Mouse (Mus musculus) liver, embryonic 11.5 days (tissue): ENCODE results near the gene Chuk. TPM values are rescaled to one million over a fixed set of nuclear protein-coding genes. Genes with fewer than 3 reads are reported as not detected.
"Not testable (repeated sequence)": the region's sequence is repeated elsewhere in the genome, so short reads cannot be mapped to it uniquely, and the experiment has no call there.

Experiments used
- ATAC-seq: fragments of 200-750 bp; cut with Nextera tagmentation; replicated peaks from 2 replicates; pipeline ENCODE4 v1.8.0; 2017; ENCODE audit warnings: moderate number of reproducible peaks, mild to moderate bottlenecking, moderate TSS enrichment, moderate library complexity; ENCODE audit not compliant: low FRiP score
- DNase-seq: peaks from one replicate; pipeline ENCODE4 v3.0.0-alpha.2; 2017; ENCODE audit warnings: low spot score
- H3K27ac ChIP-seq: fragments of 300-500 bp; sonication (generic); 2 replicates; pipeline ENCODE4 v1.5.1; 2014; ENCODE audit warnings: mild to moderate bottlenecking, low read depth, low read length, control low read depth
- H3K27me3 ChIP-seq: fragments of 300-500 bp; sonication (generic); replicated peaks from 2 replicates; pipeline ENCODE4 v1.6.1; 2014; ENCODE audit warnings: low read length, mixed read lengths; ENCODE audit not compliant: control insufficient read depth, insufficient read depth
- H3K36me3 ChIP-seq: fragments of 300-500 bp; sonication (generic); 2 replicates; pipeline ENCODE4 v1.6.1; 2014; ENCODE audit warnings: mild to moderate bottlenecking, low read length, moderate library complexity, mixed read lengths; ENCODE audit not compliant: control insufficient read depth, insufficient read depth
- H3K4me1 ChIP-seq: fragments of 300-500 bp; sonication (generic); replicated peaks from 2 replicates; pipeline ENCODE4 v1.6.1; 2014; ENCODE audit warnings: low read length, mixed read lengths; ENCODE audit not compliant: control insufficient read depth, insufficient read depth
- H3K4me2 ChIP-seq: fragments of 300-500 bp; sonication (generic); 2 replicates; pipeline ENCODE4 v1.6.1; 2014; ENCODE audit warnings: mild to moderate bottlenecking, control low read depth, moderate library complexity
- H3K4me3 ChIP-seq: fragments of 300-500 bp; sonication (generic); 2 replicates; pipeline ENCODE4 v1.5.1; 2014; ENCODE audit warnings: low read depth, low read length, control low read depth
- H3K9ac ChIP-seq: fragments of 300-500 bp; sonication (generic); 2 replicates; pipeline ENCODE4 v1.6.1; 2014; ENCODE audit warnings: low read depth, low read length, control low read depth
- H3K9me3 ChIP-seq: fragments of 300-500 bp; sonication (generic); 2 replicates; pipeline ENCODE4 v1.6.1; 2016; ENCODE audit warnings: low read length, inconsistent platforms, mixed read lengths; ENCODE audit not compliant: control insufficient read depth
- WGBS: fragments of 180-500 bp; shearing (Covaris S2); extraction: QIAGEN DNeasy Blood & Tissue Kit; methylation state at CpG from one replicate; pipeline ENCODE4 v1.1.7; 2014; 5-methylcytosine and 5-hydroxymethylcytosine counted together
- polyA plus RNA-seq: library from polyadenylated mRNA; unstranded; fragments of >200 nt; fragmentation: Nextera tagmentation; extraction: Ambion mirVana; gene quantifications from 2 replicates; pipeline ENCODE4 v1.2.1, GENCODE M21; 2014

The Chuk gene
- polyA plus RNA-seq, 1 experiment from 2014 or later, result 42.2 TPM

- Histone ChIP-seq H3K4me3 (no peak overlapping the region), H3K4me1 (peaks cover 8% of the 10 kb centered on the region), H3K36me3 (peaks cover 20% of the 10 kb centered on the region), H3K4me2 (no peak overlapping the region), H3K27me3 (no peaks in the 10 kb centered on the region; the same call in 1 of the 2 replicates), H3K9me3 (no peaks in the 10 kb centered on the region), H3K27ac (no peak overlapping the region), H3K9ac (no peak overlapping the region)
- WGBS, result 61% methylated on average over 9 of the region's 9 CpGs
- DNase-seq, result no peak
- ATAC-seq, result no peak
These were observed 37.1 kb upstream of the Chuk start for GRCm38 (mm10) chr19:44144366-44144765.

GRCm38 (mm10) chr19:44135960-44136485 lies 28.7 kb upstream of the Chuk start:
- ATAC-seq (peak; percentile 16; the same call in 1 of the 2 replicates), DNase-seq (no peak)
- Histone ChIP-seq H3K27me3 (no peaks in the 10 kb centered on the region), H3K36me3 (peaks cover 21% of the 10 kb centered on the region), H3K27ac (no peak overlapping the region), H3K9me3 (no peaks in the 10 kb centered on the region), H3K4me1 (peaks cover 6% of the 10 kb centered on the region), H3K4me3 (peak overlapping the region; percentile 58), H3K9ac (peak overlapping the region; percentile 49; the same call in 1 of the 2 replicates), H3K4me2 (peak overlapping the region; percentile 66)
- 26% methylated on average over 7 of the region's 7 CpGs for WGBS

GRCm38 (mm10) chr19:44135072-44135959 lies 28.0 kb upstream of the Chuk start, which contains the start of gene Cwf19l1:
TSS of gene Cwf19l1 (minus strand) at chr19:44135876.
- peaks cover 23% of the 10 kb centered on the region for H3K36me3 ChIP-seq
- no peaks in the 10 kb centered on the region for H3K27me3 ChIP-seq
- DNase-seq (peak; percentile 87), ATAC-seq (peak; percentile 86)
- no peaks in the 10 kb centered on the region for H3K9me3 ChIP-seq
- peak within 1 kb of the TSS; percentile 65 for H3K9ac ChIP-seq
- H3K4me1 ChIP-seq, result peaks cover 6% of the 10 kb centered on the region
- peak within 1 kb of the TSS; percentile 87 for H3K4me2 ChIP-seq
- H3K4me3 ChIP-seq, result peak within 1 kb of the TSS; percentile 58
- under 1% methylated on average over 45 of the region's 45 CpGs for WGBS
- H3K27ac ChIP-seq, result peak within 1 kb of the TSS; percentile 54

- no peak overlapping the region for H3K9ac ChIP-seq
- no peak overlapping the region for H3K4me2 ChIP-seq
- ATAC-seq (no peak), DNase-seq (no peak)
- H3K4me1 ChIP-seq, result peaks cover 6% of the 10 kb centered on the region
- no peaks in the 10 kb centered on the region for H3K27me3 ChIP-seq
- peaks cover 22% of the 10 kb centered on the region for H3K36me3 ChIP-seq
- WGBS, result 81% methylated on average over 5 of the region's 5 CpGs
- H3K9me3 ChIP-seq, result no peaks in the 10 kb centered on the region
- no peak overlapping the region for H3K4me3 ChIP-seq
- H3K27ac ChIP-seq, result no peak overlapping the region
These were observed 25.6 kb upstream of the Chuk start for GRCm38 (mm10) chr19:44132917-44133316.

- Histone ChIP-seq H3K27me3 (no peaks in the 10 kb centered on the region), H3K9ac (no peak overlapping the region), H3K4me1 (no peaks in the 10 kb centered on the region), H3K4me2 (no peak overlapping the region), H3K4me3 (no peak overlapping the region), H3K9me3 (no peaks in the 10 kb centered on the region), H3K36me3 (peaks cover 36% of the 10 kb centered on the region), H3K27ac (no peak overlapping the region)
- no peak for DNase-seq
- WGBS, result 93% methylated on average over 2 of the region's 2 CpGs
- no peak for ATAC-seq
These were observed 21.3 kb upstream of the Chuk start for GRCm38 (mm10) chr19:44128560-44128959.

- Histone ChIP-seq H3K4me2 (no peak overlapping the region), H3K4me3 (no peak overlapping the region), H3K27ac (no peak overlapping the region), H3K27me3 (no peaks in the 10 kb centered on the region), H3K9me3 (no peaks in the 10 kb centered on the region), H3K36me3 (peaks cover 40% of the 10 kb centered on the region), H3K9ac (no peak overlapping the region), H3K4me1 (no peaks in the 10 kb centered on the region)
- no peak for ATAC-seq
- no peak for DNase-seq
- 89% methylated on average over 10 of the region's 10 CpGs for WGBS
These were observed 20.6 kb upstream of the Chuk start for GRCm38 (mm10) chr19:44127729-44128497.

GRCm38 (mm10) chr19:44121137-44121536 lies 13.9 kb upstream of the Chuk start:
- DNase-seq, result no peak
- no peak overlapping the region for H3K9ac ChIP-seq
- WGBS, result 91% methylated on average over 7 of the region's 7 CpGs

GRCm38 (mm10) chr19:44120686-44121085 lies 13.4 kb upstream of the Chuk start:
- peaks cover 39% of the 10 kb centered on the region for H3K36me3 ChIP-seq
- H3K9ac ChIP-seq, result not testable (repeated sequence)

More at GRCm38 (mm10) chr19:44121137-44121536, 13.9 kb upstream of the Chuk start:
- Histone ChIP-seq H3K4me1 (no peaks in the 10 kb centered on the region), H3K36me3 (peaks cover 39% of the 10 kb centered on the region), H3K4me2 (no peak overlapping the region), H3K27ac (no peak overlapping the region), H3K4me3 (no peak overlapping the region), H3K9me3 (no peaks in the 10 kb centered on the region), H3K27me3 (no peaks in the 10 kb centered on the region)
- ATAC-seq, result no peak

More at GRCm38 (mm10) chr19:44120686-44121085, 13.4 kb upstream of the Chuk start:
- H3K27me3 ChIP-seq, H3K9me3 ChIP-seq, H3K4me2 ChIP-seq, ATAC-seq, H3K4me3 ChIP-seq, H3K27ac ChIP-seq, DNase-seq, H3K4me1 ChIP-seq: not testable (repeated sequence)
- WGBS, result 91% methylated on average over 7 of the region's 9 CpGs
